Mouse (Mus musculus) stomach, postnatal 0 days (tissue): ENCODE data around the gene Gmds. TPM values are rescaled to one million over a fixed set of nuclear protein-coding genes. Genes with fewer than 3 reads are reported as not detected.

Source experiments
- ATAC-seq: fragments of 200-750 bp; cut with Nextera tagmentation; 2 replicates; pipeline ENCODE4 v1.8.0; 2017; ENCODE audit not compliant: low FRiP score, low TSS enrichment
- DNase-seq: peaks from one replicate; pipeline ENCODE4 v3.0.0-alpha.2; 2016; ENCODE audit warnings: low spot score
- H3K27ac ChIP-seq: fragments of 300-500 bp; sonication (generic); replicated peaks from 2 replicates; pipeline ENCODE4 v1.5.1; 2014; ENCODE audit warnings: mild to moderate bottlenecking, control low read depth
- H3K27me3 ChIP-seq: fragments of 300-500 bp; sonication (generic); 2 replicates; pipeline ENCODE4 v1.6.1; 2014; ENCODE audit warnings: low read length; ENCODE audit not compliant: control insufficient read depth, insufficient read depth
- H3K36me3 ChIP-seq: fragments of 300-500 bp; sonication (generic); 2 replicates; pipeline ENCODE4 v1.6.1; 2014; ENCODE audit warnings: low read length, mixed read lengths; ENCODE audit not compliant: control insufficient read depth, insufficient read depth
- H3K4me1 ChIP-seq: fragments of 300-500 bp; sonication (generic); replicated peaks from 2 replicates; pipeline ENCODE4 v1.6.1; 2014; ENCODE audit warnings: antibody characterized with exemption; ENCODE audit not compliant: control insufficient read depth, insufficient read depth
- H3K4me2 ChIP-seq: fragments of 300-500 bp; sonication (generic); replicated peaks from 2 replicates; pipeline ENCODE4 v1.6.1; 2014; ENCODE audit warnings: low read depth, mild to moderate bottlenecking, control low read depth, moderate library complexity
- H3K4me3 ChIP-seq: fragments of 300-500 bp; sonication (generic); 2 replicates; pipeline ENCODE4 v1.5.1; 2014; ENCODE audit warnings: low read depth, low read length, control low read depth
- H3K9ac ChIP-seq: fragments of 300-500 bp; sonication (generic); 2 replicates; pipeline ENCODE4 v1.6.1; 2014; ENCODE audit warnings: mild to moderate bottlenecking, low read length, control low read depth, mixed read lengths
- H3K9me3 ChIP-seq: fragments of 300-500 bp; sonication (generic); 2 replicates; pipeline ENCODE4 v1.6.1; 2016; ENCODE audit warnings: low read length; ENCODE audit not compliant: control insufficient read depth
- CTCF ChIP-seq: IDR thresholded peaks from 2 replicates; pipeline ENCODE4 v1.5.1; 2016; ENCODE audit warnings: antibody characterized with exemption, low read depth, mild to moderate bottlenecking, moderate library complexity
- EP300 ChIP-seq: optimal IDR thresholded peaks from 2 replicates; pipeline ENCODE3; 2016; ENCODE audit warnings: antibody characterized with exemption
- WGBS: fragments of 180-500 bp; shearing (Covaris S2); extraction: QIAGEN DNeasy Blood & Tissue Kit; methylation state at CpG from one replicate; pipeline ENCODE4 v1.1.7; 2014; 5-methylcytosine and 5-hydroxymethylcytosine counted together
- polyA plus RNA-seq: library from polyadenylated mRNA; unstranded; fragments of >200 nt; fragmentation: Nextera tagmentation; extraction: Ambion mirVana; gene quantifications from 2 replicates; pipeline ENCODE4 v1.2.1, GENCODE M21; 2015

Gene Gmds
- polyA plus RNA-seq, 1 experiment from 2014 or later = 102 TPM

- no peaks in the 10 kb centered on the region for H3K4me1 ChIP-seq
- H3K4me2 ChIP-seq = no peak overlapping the region
- DNase-seq (no peak), ATAC-seq (no peak)
- no peaks in the 10 kb centered on the region for H3K27me3 ChIP-seq
- WGBS = 43% methylated on average over 2 of the region's 2 CpGs
- H3K36me3 ChIP-seq = no peaks in the 10 kb centered on the region
- no peak for TF ChIP-seq EP300
- TF ChIP-seq CTCF = no peak
- H3K9ac ChIP-seq = no peak overlapping the region
- H3K27ac ChIP-seq = no peak overlapping the region
- no peak overlapping the region for H3K4me3 ChIP-seq
- no peaks in the 10 kb centered on the region for H3K9me3 ChIP-seq
These were observed 68.8 kb downstream of the Gmds start for GRCm38 (mm10) chr13:32269757-32270156.

- H3K9me3 ChIP-seq = no peaks in the 10 kb centered on the region
- no peak overlapping the region for H3K9ac ChIP-seq
- no peak for DNase-seq
- no peak for ATAC-seq
- no peaks in the 10 kb centered on the region for H3K4me1 ChIP-seq
- whole genome bisulfite sequencing = 58% methylated on average over 2 of the region's 2 CpGs
- TF ChIP-seq EP300 = no peak
- no peak for TF ChIP-seq CTCF
- no peak overlapping the region for H3K4me2 ChIP-seq
- no peaks in the 10 kb centered on the region for H3K36me3 ChIP-seq
- H3K4me3 ChIP-seq = no peak overlapping the region
- no peak overlapping the region for H3K27ac ChIP-seq
- H3K27me3 ChIP-seq = no peaks in the 10 kb centered on the region
These were observed 69.3 kb downstream of the Gmds start for GRCm38 (mm10) chr13:32269261-32269660.

- ATAC-seq = peak; percentile 61; the same call in 1 of the 2 replicates
- Histone ChIP-seq H3K27ac (no peak overlapping the region), H3K9me3 (no peaks in the 10 kb centered on the region), H3K27me3 (no peaks in the 10 kb centered on the region), H3K4me1 (no peaks in the 10 kb centered on the region), H3K4me3 (no peak overlapping the region), H3K36me3 (no peaks in the 10 kb centered on the region), H3K4me2 (no peak overlapping the region), H3K9ac (no peak overlapping the region)
- WGBS = 24% methylated on average over 3 of the region's 3 CpGs
- TF ChIP-seq CTCF = no peak
- no peak for DNase-seq
These were observed 70.3 kb downstream of the Gmds start for GRCm38 (mm10) chr13:32268284-32268683.

GRCm38 (mm10) chr13:32267184-32267775 lies 71.3 kb downstream of the Gmds start:
- Histone ChIP-seq H3K9me3 (no peaks in the 10 kb centered on the region), H3K4me1 (no peaks in the 10 kb centered on the region), H3K36me3 (no peaks in the 10 kb centered on the region), H3K27ac (no peak overlapping the region), H3K9ac (no peak overlapping the region), H3K27me3 (no peaks in the 10 kb centered on the region), H3K4me2 (no peak overlapping the region), H3K4me3 (no peak overlapping the region)
- TF ChIP-seq EP300 = no peak
- no peak for TF ChIP-seq CTCF
- no peak for ATAC-seq
- DNase-seq = no peak
- WGBS = 12% methylated on average over 2 of the region's 2 CpGs

GRCm38 (mm10) chr13:32266721-32267120 lies 71.8 kb downstream of the Gmds start:
- Histone ChIP-seq H3K27me3 (no peaks in the 10 kb centered on the region), H3K36me3 (no peaks in the 10 kb centered on the region), H3K4me2 (no peak overlapping the region), H3K4me1 (no peaks in the 10 kb centered on the region), H3K4me3 (no peak overlapping the region), H3K9me3 (no peaks in the 10 kb centered on the region), H3K27ac (no peak overlapping the region), H3K9ac (no peak overlapping the region)
- ATAC-seq (no peak), DNase-seq (no peak)
- no peak for TF ChIP-seq EP300
- TF ChIP-seq CTCF = no peak
- WGBS = 42% methylated on average over 3 of the region's 3 CpGs

GRCm38 (mm10) chr13:32256121-32256520 lies 82.4 kb downstream of the Gmds start:
- DNase-seq (no peak), ATAC-seq (no peak)
- no peaks in the 10 kb centered on the region for H3K9me3 ChIP-seq
- no peak overlapping the region for H3K9ac ChIP-seq
- H3K4me1 ChIP-seq = no peaks in the 10 kb centered on the region
- TF ChIP-seq EP300 (no peak), CTCF (no peak)
- H3K4me2 ChIP-seq = no peak overlapping the region
- H3K4me3 ChIP-seq = no peak overlapping the region
- no peak overlapping the region for H3K27ac ChIP-seq
- 52% methylated on average over 2 of the region's 2 CpGs for WGBS
- no peaks in the 10 kb centered on the region for H3K27me3 ChIP-seq
- no peaks in the 10 kb centered on the region for H3K36me3 ChIP-seq
